Mouse (Mus musculus) right cerebral cortex, postnatal 4 days (tissue): ENCODE measurements around the gene Sult3a1.
"Not testable (repeated sequence)": the region's sequence is repeated elsewhere in the genome, so short reads cannot be mapped to it uniquely, and the experiment has no call there.

Experiments used
- DNase-seq: peaks from one replicate; pipeline ENCODE4 v3.0.0-alpha.2; 2022

Sult3a1 gene

DNA sequence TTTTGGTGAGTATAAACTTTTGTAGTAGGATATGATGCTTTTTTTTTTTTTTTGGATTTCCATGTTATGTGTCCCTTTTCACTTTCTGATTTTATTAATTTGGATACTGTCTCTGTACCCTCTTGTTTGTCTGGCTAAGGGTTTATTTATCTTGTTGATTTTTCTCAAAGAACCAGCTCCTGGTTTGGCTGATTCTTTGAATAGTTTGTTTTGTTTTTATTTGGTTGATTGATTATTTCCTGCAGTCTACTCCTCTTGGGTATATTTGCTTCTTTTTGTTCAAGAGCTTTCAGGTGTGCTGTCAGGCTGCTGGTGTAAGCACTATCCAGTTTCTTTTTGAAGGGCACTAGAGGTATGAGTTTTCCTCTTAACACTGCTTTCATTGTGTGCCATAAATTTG, at the start of gene Sult3a1:
Gene Sult3a1, plus strand, starts transcription at position 301 of the 400 bp plus-strand sequence.
- DNase-seq, result no peak

DNA sequence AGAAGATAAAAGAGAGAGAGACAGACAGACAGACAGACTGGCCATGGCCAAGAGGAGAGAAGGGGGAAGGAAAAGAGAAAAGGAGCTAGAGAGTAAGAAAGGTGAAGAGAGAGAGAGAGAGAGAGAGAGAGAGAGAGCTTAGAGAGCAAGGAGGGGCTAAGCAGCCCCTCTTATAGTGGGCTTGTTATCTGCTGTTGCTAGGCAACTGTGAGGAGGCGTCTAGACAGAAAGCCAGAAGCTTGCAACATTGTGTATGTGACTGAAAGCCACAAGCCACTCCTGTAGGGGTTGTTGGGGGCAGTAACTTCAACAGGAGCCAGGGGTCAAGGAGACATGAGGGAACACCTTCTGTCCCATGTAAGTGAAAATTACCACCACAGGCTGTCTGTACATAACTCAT, 45.7 kb upstream of the Sult3a1 start:
- DNase-seq, result no peak

DNA sequence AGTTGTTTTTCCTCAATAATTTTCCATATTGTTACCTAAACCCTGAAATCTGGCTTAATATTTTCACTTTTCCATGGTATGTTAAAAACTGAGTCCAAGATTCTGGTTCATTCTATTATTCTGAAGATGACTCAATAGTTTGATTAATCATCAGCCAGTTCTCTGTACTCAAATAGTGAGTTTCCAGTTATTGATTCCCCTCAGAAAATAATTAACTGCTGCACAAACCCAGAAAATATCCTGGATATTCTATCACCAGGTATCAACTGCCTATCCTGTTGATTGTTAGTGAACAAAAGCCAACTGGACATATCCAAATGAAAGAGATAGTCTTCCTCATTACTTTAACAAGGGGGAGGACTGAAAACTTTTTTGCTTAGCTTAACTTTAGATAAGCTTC, 43.3 kb upstream of the Sult3a1 start:
- DNase-seq, result no peak

DNA sequence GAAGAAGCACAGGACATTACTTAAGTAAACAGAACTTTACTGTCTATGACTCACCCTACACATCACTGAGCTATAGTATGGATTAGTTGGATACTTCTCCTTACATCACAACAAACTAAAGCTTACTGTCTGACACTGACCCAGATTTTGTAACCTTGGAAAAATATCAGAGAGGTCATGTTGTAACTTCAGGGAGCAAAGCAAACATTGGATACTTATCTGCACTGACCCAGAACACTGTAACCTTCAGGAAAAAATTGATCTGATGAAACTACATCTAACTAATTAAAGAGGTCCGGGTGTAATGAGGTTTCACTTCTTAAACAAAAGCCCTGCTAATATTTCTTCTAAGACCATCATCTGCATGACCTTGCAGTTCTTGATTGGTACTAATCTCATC, 40.6 kb upstream of the Sult3a1 start:
- no peak for DNase-seq

DNA sequence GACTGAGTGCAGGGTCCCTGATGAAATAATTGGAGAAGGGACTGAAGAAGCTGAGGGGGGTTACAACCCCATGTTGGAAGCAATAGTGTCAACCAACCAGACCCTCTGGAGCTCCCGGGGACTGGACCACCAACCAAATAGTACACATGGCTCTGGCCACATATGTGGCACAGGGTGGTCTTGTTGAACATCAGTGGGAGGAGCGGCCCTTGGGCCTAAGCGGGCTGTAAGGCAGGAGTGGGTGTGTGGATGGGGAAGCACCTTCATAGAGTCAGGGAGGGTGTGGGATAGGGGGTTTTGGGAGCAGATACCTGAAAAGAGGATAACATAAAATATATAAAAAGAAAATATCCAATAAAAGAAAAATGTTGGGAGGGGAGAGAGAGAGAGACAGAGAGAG, 36.6 kb upstream of the Sult3a1 start:
- no peak for DNase-seq

DNA sequence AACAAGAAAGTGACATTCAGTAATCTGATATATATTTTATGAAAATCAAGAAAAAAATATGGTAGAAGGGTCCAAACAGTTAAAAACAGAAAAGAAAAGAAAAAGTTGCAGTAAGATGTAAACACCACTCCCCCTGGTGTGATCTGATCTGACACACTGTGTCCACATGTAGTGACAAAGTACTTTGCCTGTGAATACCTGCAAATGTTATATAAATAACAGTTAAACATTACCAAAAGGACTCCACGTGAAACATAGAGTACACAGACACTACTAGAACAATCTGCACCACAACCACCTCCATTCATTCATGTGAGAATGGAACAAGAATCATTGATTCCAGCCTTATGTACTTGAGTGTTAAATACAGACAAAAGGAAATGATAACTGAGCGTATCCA, 8.5 kb downstream of the Sult3a1 start:
- no peak for DNase-seq

DNA sequence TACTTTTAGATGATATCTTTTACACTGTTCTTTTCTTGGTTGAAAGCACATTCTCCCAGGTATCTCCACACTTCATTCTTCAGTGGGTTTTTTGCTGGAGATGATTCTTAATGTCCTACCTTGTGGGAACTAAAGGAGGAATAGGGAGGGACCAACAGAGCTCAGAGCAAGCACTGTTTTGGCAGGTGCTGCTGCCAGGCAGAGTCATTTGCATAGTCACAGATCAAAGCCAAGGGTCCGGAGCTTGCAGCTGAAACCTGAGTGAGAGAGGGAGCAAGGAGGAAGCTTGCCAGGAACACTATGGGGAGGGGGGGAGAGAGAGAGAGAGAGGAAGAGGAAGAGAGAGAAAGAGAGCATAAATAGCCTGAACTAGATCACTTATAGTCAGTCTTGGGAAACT, 12.9 kb downstream of the Sult3a1 start:
- no peak for DNase-seq

DNA sequence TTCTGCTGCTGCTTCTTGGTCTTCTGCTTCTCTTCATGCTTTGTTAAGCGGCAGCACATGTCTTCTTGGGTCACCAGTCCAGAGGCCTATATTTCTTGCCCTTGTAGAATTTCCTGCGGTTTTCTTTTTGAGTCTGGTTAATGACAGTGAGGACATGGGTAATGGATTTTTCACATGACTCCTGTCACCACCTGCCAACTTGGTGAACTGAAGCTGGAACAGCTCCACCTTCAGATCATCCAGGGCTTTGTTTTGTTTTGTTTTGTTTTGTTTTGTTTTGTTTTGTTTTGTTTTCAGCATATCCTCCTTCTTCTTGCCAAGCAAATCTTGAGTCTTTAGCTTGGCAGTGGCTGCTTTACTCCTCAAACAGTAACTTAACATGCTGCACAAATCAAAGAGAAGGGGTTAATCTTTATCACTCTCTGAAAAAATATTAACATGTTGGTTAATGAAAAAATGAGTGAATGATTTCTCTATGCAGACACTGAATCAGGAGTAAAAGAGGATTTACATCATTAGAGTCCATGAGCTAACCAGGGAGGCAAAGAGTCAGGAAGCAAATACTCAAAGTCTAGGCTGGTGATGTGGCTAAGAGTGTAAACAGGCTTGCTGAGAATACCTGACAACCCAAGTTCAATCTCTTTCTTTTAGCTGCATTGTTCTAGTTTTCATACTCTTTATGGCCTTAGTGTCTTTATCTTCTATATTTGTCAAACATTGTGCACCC, 15.3 kb downstream of the Sult3a1 start:
- DNase-seq, result no peak

DNA sequence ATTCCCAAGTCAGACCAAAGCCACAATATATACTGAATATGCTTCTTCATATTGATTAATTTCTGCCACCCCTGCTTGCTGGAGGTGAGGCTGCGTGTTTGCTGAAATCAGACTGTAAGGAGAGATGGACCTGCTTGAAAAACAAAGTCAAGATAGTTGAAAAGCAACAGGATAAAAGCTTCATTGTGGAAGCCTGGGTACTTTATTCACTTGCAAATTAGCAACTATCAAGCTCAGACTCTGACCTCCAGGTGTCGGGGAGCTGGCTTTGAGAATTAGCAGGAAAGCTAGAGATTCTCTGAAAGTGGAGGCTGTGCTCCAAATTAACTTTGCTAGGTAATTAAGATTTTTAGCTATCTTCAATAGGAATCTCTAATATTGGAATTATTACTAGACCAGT, 24.9 kb downstream of the Sult3a1 start:
- DNase-seq, result not testable (repeated sequence)

DNA sequence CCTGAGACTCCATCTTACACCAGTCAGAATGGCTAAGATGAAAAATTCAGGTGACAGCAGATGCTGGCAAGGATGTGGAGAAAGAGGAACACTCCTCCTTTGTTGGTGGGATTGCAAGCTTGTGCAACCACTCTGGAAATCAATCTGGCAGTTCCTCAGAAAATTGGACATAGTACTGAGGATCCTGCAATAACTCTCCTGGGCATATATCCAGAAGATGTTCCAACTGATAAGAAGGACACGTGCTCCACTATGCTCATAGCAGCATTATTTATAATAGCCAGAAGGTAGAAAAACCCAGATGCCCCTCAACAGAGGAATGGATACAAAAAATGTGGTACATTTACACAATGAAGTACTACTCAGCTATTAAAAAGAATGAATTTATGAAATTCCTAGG, 44.0 kb downstream of the Sult3a1 start:
- not testable (repeated sequence) for DNase-seq

DNA sequence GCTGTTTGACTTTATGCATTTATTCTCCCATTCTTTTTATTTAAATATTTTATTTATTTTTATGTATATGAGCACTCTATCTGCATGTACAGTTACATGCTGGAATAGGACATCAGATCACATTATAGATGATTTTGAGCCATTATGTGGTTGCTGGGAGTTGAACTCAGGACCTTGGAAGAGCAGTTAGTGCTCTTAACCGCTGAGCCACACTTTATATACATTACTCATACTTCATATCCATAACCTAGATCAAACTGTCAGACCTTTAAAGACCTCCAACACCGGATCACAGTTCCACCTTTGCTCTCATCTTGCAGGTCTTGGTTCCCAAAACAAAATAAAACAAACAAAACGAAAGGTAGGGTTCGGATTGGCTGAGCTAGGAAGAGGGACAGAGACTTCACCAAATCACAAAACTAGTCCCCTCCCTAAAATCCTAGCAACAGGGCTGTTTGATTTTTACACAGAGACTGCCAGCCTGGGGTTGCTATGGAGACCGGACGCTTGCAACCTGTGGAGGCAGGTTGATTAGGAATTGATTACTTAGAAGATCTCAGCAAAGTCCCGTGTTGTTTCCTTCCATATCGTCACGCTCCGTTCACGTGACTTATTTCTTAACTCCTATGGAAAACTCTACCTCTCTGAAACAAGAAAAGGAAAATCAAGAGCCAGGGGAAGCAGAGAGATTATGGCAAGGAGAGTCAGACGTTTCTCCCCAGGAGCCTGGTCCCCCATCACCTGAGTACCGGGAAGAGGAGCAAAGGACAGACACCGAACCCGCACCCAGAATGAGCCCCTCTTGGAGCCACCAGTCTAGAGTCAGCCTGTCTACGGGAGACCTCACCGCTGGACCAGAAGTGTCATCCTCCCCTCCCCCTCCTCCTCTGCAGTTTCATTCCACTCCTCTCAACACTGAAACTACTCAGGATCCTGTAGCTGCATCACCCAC, 47.3 kb downstream of the Sult3a1 start, which contains the start of gene Rsph4a:
Gene Rsph4a, plus strand, starts transcription at position 582 of the 952 bp plus-strand sequence.
- DNase-seq, result peak; percentile 63

DNA sequence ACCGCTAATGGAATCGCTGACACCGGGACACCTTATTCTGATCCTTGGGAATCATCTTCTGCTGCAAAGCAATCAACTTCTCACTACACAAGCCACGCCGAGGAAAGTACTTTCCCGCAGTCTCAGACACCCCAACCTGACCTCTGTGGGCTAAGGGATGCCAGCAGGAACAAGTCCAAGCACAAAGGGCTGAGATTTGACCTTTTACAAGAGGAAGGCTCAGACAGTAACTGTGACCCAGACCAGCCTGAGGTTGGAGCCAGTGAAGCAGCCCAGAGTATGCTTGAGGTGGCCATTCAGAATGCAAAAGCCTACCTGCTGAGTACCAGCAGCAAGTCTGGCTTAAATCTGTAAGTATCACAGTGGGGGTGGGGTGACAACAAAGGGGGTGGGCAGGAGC, 48.0 kb downstream of the Sult3a1 start:
- no peak for DNase-seq
